Mouse (Mus musculus): ENCODE results near the gene Gja6. TPM values are rescaled to one million over a fixed set of nuclear protein-coding genes. Genes with fewer than 3 reads are reported as not detected.

Gene Gja6
- polyA plus RNA-seq, 1 experiment from 2014 or later = 0.08 TPM

DNA sequence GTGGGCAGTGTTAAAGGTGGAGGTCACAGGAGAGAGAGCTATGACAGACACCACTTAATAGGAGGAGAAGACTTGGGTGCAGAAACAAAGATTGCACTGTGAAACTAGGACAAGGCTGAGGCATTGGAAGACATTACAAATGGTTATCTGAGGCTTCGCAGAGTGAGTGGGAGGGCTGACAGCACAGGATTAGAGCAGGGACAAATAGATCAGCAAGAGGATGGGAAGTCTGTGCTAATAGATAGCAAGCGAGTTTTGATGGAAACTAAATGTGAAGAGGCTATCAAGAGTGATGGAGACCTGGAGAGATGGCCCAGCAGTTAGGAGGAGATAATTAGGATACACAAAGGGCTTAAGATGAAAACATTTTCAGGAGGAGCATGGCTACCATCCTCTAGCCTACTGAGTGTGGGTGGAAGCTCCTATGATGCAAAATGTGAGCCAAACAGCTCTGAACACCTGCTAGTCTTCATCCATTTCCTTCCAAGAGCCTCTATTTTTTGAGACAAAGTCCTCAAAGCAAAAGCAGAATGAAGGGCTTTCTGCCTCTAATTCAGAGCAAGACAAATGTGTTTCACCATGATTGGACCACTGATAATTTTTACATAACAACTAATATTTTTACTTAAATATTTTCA lies 1.7 kb downstream of the Gja6 start:
- WGBS = 57% methylated on average over 2 of the region's 2 CpGs
- ATAC-seq (ENCODE audit: low read depth) = no peak

DNA sequence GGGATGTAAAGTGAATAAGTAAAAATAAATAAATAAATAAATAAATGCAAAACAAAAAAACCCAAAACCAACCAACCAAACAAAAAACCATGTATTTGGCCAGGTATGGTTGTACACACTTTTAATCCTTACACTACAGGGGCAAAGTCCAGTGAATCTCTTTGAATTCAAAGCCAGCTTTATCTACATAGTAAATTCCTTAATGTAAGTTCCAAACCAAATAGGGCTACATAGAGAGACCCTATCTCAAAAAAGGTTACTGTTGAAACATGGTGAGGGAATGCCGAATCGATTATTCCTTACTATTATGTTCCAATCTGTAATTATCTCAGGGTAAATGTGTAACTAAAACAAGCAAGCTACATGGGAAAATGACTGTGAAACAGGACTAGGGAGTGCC lies 5.7 kb downstream of the Gja6 start:
- Histone ChIP-seq H3K9ac (ENCODE audit: low read length) (no peak overlapping the region), H3K4me3 (ENCODE audit: low read length) (no peak overlapping the region), H3K36me3 (ENCODE audit: control insufficient read depth, insufficient read depth, low read length) (no peaks in the 10 kb centered on the region), H3K4me1 (replicated peaks; ENCODE audit: control insufficient read depth, insufficient read depth, low read length) (no peaks in the 10 kb centered on the region), H3K4me2 (ENCODE audit: low read depth, low read length) (no peak overlapping the region), H3K27ac (ENCODE audit: low read length) (no peak overlapping the region), H3K9me3 (ENCODE audit: control insufficient read depth, low read length) (no peaks in the 10 kb centered on the region), H3K27me3 (ENCODE audit: control insufficient read depth, insufficient read depth, low read depth, low read length) (no peaks in the 10 kb centered on the region)
- no peak for ATAC-seq (ENCODE audit: low read depth)
- WGBS = 91% methylated on average over 2 of the region's 2 CpGs

More for the DNA sequence above, 1.7 kb downstream of the Gja6 start:
- H3K9ac ChIP-seq (ENCODE audit: low read length) = no peak overlapping the region
- no peaks in the 10 kb centered on the region for H3K36me3 ChIP-seq (ENCODE audit: control insufficient read depth, insufficient read depth, low read length)
- H3K4me3 ChIP-seq (ENCODE audit: low read length) = no peak overlapping the region
- H3K4me2 ChIP-seq (ENCODE audit: low read depth, low read length) = no peak overlapping the region
- H3K27me3 ChIP-seq (ENCODE audit: control insufficient read depth, insufficient read depth, low read depth, low read length) = no peaks in the 10 kb centered on the region
- no peak overlapping the region for H3K27ac ChIP-seq (ENCODE audit: low read length)
- H3K4me1 ChIP-seq (replicated peaks; ENCODE audit: control insufficient read depth, insufficient read depth, low read length) = no peaks in the 10 kb centered on the region
- no peaks in the 10 kb centered on the region for H3K9me3 ChIP-seq (ENCODE audit: control insufficient read depth, low read length)

DNA sequence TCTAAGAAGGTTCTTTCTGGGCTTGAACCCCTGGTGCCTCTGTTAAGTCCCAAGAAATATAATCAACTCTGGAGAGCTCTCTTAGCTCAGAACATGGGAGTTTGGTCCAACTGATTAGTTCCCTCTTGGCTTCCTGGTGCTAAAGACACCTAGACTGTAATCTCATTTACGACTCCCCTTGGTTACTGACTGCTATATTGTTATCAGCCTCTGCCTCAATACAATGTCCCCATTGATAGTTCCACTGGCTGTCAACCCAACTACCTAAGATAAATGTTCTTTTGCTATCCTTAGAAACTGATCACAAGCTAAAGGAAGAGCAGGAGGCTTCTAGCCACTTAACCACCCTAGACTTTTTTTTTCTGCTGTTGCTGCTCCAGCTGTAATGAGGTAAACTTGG lies 14.8 kb downstream of the Gja6 start:
- no peak for ATAC-seq (ENCODE audit: low read depth)
- no peak overlapping the region for H3K27ac ChIP-seq (ENCODE audit: low read length)
- H3K4me3 ChIP-seq (ENCODE audit: low read length) = no peak overlapping the region
- H3K27me3 ChIP-seq (ENCODE audit: control insufficient read depth, insufficient read depth, low read depth, low read length) = peaks cover 3% of the 10 kb centered on the region; the same call in 1 of the 2 replicates
- no peak overlapping the region for H3K4me2 ChIP-seq (ENCODE audit: low read depth, low read length)
- no peaks in the 10 kb centered on the region for H3K9me3 ChIP-seq (ENCODE audit: control insufficient read depth, low read length)
- no peak overlapping the region for H3K9ac ChIP-seq (ENCODE audit: low read length)
- no peaks in the 10 kb centered on the region for H3K36me3 ChIP-seq (ENCODE audit: control insufficient read depth, insufficient read depth, low read length)
- no peaks in the 10 kb centered on the region for H3K4me1 ChIP-seq (replicated peaks; ENCODE audit: control insufficient read depth, insufficient read depth, low read length)
- 45% methylated on average over 1 of the region's 1 CpGs for WGBS

DNA sequence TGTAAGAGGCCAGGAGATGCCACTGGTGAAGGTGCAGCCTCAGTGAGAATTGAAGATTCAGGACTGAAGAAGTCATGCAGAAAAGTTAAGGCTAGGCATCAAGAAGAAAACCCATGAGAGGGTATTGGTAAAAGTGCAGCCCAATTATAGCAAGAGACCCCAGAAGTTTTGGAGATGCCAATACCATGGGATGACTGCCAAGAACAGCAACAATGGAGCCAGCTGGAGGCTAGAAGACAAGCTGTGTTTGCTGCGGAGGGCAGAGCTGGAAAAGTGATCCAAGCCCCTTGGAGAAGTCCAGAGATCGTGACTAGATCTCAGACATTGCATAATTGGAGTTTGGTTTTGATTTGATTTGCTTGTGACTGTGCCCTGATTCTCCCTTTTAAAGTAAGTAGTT lies 20.6 kb downstream of the Gja6 start:
- no peak overlapping the region for H3K27ac ChIP-seq (ENCODE audit: low read length)
- 61% methylated on average over 2 of the region's 2 CpGs for WGBS
- H3K9me3 ChIP-seq (ENCODE audit: control insufficient read depth, low read length) = no peaks in the 10 kb centered on the region
- no peaks in the 10 kb centered on the region for H3K36me3 ChIP-seq (ENCODE audit: control insufficient read depth, insufficient read depth, low read length)
- no peak overlapping the region for H3K4me2 ChIP-seq (ENCODE audit: low read depth, low read length)
- no peak overlapping the region for H3K9ac ChIP-seq (ENCODE audit: low read length)
- no peaks in the 10 kb centered on the region for H3K4me1 ChIP-seq (replicated peaks; ENCODE audit: control insufficient read depth, insufficient read depth, low read length)
- H3K4me3 ChIP-seq (ENCODE audit: low read length) = no peak overlapping the region
- ATAC-seq (ENCODE audit: low read depth) = no peak
- H3K27me3 ChIP-seq (ENCODE audit: control insufficient read depth, insufficient read depth, low read depth, low read length) = no peaks in the 10 kb centered on the region

DNA sequence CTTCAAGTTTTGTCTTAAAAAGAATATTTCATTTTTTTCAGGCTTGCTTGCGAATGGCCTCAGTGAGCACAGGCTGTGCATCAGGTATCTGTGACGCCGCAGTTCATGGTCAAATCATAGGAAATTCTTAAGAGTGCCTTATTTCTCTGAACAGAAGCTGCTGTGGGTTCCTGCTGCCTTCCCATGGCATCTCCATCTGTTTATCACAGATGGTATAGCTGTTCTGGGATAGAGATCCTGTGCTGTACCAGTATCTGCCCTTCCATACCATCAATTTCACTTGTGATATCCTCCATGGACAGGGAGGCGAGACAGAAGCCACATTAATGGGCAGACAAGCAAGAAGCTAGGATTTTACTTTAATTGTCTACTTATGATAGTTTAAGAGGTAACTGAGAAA lies 40.3 kb downstream of the Gja6 start:
- WGBS = 93% methylated on average over 4 of the region's 4 CpGs
- Histone ChIP-seq H3K36me3 (ENCODE audit: control insufficient read depth, insufficient read depth, low read length) (no peaks in the 10 kb centered on the region), H3K27me3 (ENCODE audit: control insufficient read depth, insufficient read depth, low read depth, low read length) (no peaks in the 10 kb centered on the region; the same call in 1 of the 2 replicates)

DNA sequence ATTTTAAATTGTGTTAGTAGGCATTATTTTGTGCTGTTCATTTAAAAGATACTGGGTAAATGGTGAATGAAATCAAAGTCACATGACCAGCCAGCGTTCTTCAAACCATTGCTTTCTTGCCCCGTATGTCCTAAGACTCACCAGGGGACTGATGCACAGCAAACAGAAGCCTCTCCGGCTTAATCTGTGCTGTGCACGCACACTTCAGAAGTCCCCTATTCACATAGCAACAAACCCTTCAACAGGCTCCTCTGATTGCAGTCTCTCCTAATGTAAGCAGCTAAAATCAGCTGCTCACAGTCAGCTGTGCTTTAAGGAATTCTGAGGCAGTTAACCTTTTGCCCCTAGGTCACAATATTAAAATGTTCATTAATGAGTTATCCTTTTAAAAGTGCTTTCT lies 41.8 kb downstream of the Gja6 start:
- no peak overlapping the region for H3K27ac ChIP-seq (ENCODE audit: low read length)
- 66% methylated on average over 4 of the region's 4 CpGs for WGBS
- no peak for ATAC-seq (ENCODE audit: low read depth)

More for the DNA sequence above, 40.3 kb downstream of the Gja6 start:
- ATAC-seq (ENCODE audit: low read depth) = no peak
- H3K27ac ChIP-seq (ENCODE audit: low read length) = no peak overlapping the region
- no peak overlapping the region for H3K9ac ChIP-seq (ENCODE audit: low read length)
- no peak overlapping the region for H3K4me2 ChIP-seq (ENCODE audit: low read depth, low read length)
- no peak overlapping the region for H3K4me3 ChIP-seq (ENCODE audit: low read length)
- no peaks in the 10 kb centered on the region for H3K9me3 ChIP-seq (ENCODE audit: control insufficient read depth, low read length)
- H3K4me1 ChIP-seq (replicated peaks; ENCODE audit: control insufficient read depth, insufficient read depth, low read length) = no peaks in the 10 kb centered on the region

DNA sequence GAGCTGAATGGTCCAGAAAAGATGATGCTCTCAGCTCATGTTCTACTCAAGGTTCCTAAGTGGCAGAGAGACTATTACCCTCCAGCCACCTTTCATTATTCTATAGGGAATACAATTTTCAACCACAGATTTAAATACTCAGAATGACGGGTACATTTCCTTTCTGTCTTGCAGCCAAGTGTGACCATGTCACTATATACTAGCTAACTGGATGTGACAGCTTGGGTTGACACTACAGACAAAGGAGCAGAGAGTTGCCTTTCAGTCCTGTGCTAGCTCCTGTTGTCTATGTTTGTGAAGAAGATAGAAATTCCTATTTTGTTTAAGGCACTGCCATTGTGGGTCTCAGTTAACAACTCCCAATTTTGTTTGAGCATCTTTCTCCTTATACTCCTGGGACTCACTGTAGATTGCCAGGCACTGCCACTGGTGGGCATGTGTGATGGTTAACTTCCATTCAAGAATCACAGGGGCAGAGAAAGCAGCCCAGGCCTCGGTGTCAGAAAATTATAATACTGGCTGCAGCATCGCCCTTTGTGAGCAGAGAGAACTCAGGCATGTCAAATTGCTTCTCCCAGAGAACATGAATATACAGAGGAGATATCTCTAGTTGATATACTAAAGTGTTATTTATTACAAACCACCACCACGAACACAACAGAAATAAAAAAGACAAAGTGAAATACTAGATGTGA lies 43.0 kb downstream of the Gja6 start:
- WGBS = 68% methylated on average over 4 of the region's 4 CpGs
- ATAC-seq (ENCODE audit: low read depth) = no peak
- H3K9ac ChIP-seq (ENCODE audit: low read length) = no peak overlapping the region
- H3K36me3 ChIP-seq (ENCODE audit: control insufficient read depth, insufficient read depth, low read length) = no peaks in the 10 kb centered on the region
- no peak overlapping the region for H3K4me2 ChIP-seq (ENCODE audit: low read depth, low read length)
- H3K9me3 ChIP-seq (ENCODE audit: control insufficient read depth, low read length) = no peaks in the 10 kb centered on the region
- no peak overlapping the region for H3K27ac ChIP-seq (ENCODE audit: low read length)
- no peaks in the 10 kb centered on the region for H3K4me1 ChIP-seq (replicated peaks; ENCODE audit: control insufficient read depth, insufficient read depth, low read length)
- H3K27me3 ChIP-seq (ENCODE audit: control insufficient read depth, insufficient read depth, low read depth, low read length) = no peaks in the 10 kb centered on the region; the same call in 1 of the 2 replicates
- H3K4me3 ChIP-seq (ENCODE audit: low read length) = no peak overlapping the region

More for the DNA sequence above, 41.8 kb downstream of the Gja6 start:
- no peaks in the 10 kb centered on the region for H3K36me3 ChIP-seq (ENCODE audit: control insufficient read depth, insufficient read depth, low read length)
- H3K4me3 ChIP-seq (ENCODE audit: low read length) = no peak overlapping the region
- no peaks in the 10 kb centered on the region; the same call in 1 of the 2 replicates for H3K27me3 ChIP-seq (ENCODE audit: control insufficient read depth, insufficient read depth, low read depth, low read length)
- H3K4me2 ChIP-seq (ENCODE audit: low read depth, low read length) = no peak overlapping the region
- no peaks in the 10 kb centered on the region for H3K4me1 ChIP-seq (replicated peaks; ENCODE audit: control insufficient read depth, insufficient read depth, low read length)
- no peaks in the 10 kb centered on the region for H3K9me3 ChIP-seq (ENCODE audit: control insufficient read depth, low read length)
- no peak overlapping the region for H3K9ac ChIP-seq (ENCODE audit: low read length)

Other genes starting within 250 kb of the Gja6 start
- 0.08 and 0.13 TPM in 2 replicates for gene Ppef1, start 171.3 kb downstream of the Gja6 start, polyA plus RNA-seq (2015; fragmentation: Nextera tagmentation; extraction: Ambion mirVana)
- gene Rs1, start 139.0 kb downstream of the Gja6 start, polyA plus RNA-seq (2015; fragmentation: Nextera tagmentation; extraction: Ambion mirVana) = 0.14 TPM in 1 of 2 replicates, not detected in the other
- gene Cdkl5, start 87.7 kb upstream of the Gja6 start, polyA plus RNA-seq (2015; fragmentation: Nextera tagmentation; extraction: Ambion mirVana) = 2.2 and 2.3 TPM in 2 replicates
- 4.4 and 5.1 TPM in 2 replicates for gene Scml2, start 210.1 kb upstream of the Gja6 start, polyA plus RNA-seq (2015; fragmentation: Nextera tagmentation; extraction: Ambion mirVana)